Mouse (Mus musculus) naive thymus-derived CD4-positive, alpha-beta T cell, adult 2 months (primary cell): ENCODE data around the gene Fam98c.
A peak's percentile ranks its signal among the peaks of the same experiment; 100 is the strongest.
"Not testable (repeated sequence)": the region's sequence is repeated elsewhere in the genome, so short reads cannot be mapped to it uniquely, and the experiment has no call there.

Source experiments
- DNase-seq: peaks from one replicate; pipeline ENCODE4 v3.0.0-alpha.2; 2011; ENCODE audit warnings: low read depth

Fam98c gene

GRCm38 (mm10) chr7:29158264-29158663, 2.2 kb upstream of the Fam98c start:
- DNase-seq = no peak

DNA sequence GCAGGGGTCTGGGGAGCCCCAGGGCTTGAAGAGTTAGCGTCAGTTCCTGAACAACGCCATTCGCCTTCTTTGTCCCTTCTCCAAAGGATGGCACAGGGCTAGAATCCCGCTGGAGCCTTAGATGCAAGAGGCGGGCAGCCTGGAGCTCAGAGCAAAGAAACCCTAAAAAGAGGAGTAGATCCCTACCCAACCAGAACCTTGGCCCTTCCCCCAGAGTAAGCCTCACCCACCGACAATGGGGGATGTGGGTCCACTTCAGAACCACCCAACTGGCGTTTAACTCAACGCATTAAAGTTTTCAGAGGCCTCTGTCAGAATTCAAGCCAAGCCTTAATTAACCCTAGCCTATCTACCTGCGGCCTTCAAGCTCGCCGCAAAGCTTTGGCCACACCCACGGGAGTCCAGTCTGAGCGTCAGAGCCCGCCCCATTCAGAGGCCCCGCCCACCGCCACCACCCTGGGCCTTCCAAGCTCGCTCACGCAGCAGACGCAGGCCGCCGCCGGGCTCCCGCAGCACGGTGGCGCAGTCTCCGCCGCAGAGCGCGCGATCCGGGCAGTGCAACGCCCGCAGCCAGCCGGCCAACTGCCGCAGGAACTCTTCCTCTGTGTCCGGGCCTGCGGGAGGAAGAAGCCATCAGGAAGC, 717 bp downstream of the Fam98c start:
- DNase-seq = peak; percentile 85

- peak; percentile 50 for DNase-seq
Measured at GRCm38 (mm10) chr7:29154018-29154720, 1.9 kb downstream of the Fam98c start.

GRCm38 (mm10) chr7:29151486-29151885, 4.5 kb downstream of the Fam98c start:
- no peak for DNase-seq

DNA sequence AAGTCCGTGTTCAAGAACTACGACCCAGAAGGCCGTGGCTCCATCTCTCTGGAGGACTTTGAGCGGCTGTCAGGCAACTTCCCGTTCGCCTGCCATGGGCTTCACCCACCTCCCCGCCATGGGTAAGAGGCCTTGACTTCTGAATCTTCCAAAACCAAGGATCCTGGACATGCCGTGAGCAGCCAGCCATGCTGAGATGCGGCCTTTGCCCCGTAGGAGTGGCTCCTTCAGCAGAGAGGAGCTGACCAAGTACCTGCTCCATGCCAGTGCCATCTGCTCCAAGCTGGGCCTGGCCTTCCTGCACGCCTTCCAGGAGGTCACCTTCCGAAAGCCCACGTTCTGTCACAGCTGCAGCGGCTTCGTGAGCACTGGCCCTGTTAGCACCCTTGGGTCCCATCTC, 7.3 kb downstream of the Fam98c start:
- no peak for DNase-seq

DNA sequence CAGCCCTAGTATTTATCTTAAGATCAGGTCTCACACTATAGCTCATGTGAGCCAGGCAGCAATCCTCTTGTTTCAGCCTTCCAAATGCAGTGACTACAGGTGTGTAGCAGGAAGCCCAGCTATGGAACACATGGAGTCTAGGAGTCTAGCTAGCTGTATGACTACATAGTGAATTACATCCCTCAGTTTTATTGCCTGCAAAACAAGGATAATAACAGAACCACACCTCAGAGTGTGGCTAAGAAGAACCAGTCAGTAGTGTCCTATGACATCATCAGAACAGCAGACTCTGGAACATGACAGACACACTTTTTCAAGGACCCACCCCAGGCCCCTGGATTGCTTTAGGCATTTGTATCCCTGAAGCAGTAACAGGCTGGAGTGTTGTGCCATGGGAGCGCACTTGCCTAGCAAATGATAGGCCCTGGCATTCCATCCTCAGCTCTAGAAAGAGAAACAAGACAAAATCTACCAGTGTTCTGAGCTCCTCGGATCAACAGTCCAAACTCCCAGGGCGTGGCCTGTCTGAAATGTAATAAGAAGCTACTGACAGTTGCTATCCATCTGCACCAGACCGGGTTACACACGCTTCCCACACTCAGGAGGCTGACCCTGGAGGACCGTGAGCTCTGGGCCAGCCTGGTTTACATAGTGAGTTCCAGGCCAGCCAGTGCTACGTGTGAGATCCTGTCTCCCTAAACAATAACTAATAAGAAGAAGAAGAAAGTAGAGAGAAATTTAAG, 9.2 kb downstream of the Fam98c start:
- DNase-seq = no peak

DNA sequence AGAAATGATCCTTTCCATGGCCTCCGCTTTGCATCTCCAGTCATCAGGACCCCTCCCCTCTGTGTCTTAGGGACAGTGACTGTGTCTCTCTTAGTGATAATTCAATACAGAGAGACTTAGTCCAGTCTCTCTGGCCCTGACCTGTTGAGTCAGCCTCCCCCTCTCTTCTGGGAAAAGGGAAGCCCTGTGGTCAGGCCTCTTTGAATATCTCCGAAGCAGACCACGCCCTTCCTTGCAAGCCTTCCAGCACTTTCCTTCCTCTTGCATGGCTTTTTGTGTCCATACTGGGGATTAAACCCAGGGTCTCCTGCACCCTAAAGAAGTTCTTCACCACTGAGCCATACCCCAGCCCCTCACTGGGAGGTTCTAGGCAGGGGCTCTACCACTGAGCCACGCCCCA, 12.0 kb downstream of the Fam98c start:
- no peak for DNase-seq

DNA sequence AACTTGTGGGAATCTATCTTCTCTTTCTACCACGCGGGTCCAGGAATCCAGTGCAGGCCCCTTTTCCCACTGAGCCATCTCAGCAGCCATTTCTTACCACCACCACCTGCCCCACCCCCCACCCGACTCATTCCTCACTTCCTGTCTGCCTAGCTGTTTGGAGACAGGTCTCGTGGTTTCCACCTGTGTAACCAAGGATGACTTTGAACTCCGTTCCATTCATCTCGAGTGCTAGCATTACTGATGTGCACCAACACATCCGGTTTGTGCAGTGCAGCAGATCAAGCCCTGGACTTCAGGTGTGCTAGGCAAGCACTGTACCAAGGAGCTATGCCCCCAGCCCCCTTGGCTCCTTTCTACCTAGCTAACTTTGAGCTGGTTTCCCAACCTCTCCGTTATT, 14.6 kb downstream of the Fam98c start:
- DNase-seq = peak; percentile 89

DNA sequence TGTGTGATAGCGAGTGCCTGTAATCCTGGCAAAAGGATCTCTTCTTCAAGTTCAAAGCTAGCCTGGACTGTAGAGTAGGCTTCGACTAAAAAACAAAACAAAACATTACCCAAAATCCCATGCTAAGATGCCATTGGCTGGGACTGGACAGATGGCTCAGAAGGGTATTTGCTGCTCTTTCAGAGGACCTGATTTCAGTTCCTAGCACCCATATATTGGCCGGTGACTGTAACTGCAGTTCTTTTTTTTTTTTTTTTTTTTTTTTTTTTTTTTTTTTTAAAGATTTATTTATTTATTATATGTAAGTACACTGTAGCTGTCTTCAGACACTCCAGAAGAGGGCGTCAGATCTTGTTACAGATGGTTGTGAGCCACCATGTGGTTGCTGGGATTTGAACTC, 16.8 kb downstream of the Fam98c start:
- DNase-seq = not testable (repeated sequence)

GRCm38 (mm10) chr7:29137429-29137828, 18.6 kb downstream of the Fam98c start:
- no peak for DNase-seq

DNA sequence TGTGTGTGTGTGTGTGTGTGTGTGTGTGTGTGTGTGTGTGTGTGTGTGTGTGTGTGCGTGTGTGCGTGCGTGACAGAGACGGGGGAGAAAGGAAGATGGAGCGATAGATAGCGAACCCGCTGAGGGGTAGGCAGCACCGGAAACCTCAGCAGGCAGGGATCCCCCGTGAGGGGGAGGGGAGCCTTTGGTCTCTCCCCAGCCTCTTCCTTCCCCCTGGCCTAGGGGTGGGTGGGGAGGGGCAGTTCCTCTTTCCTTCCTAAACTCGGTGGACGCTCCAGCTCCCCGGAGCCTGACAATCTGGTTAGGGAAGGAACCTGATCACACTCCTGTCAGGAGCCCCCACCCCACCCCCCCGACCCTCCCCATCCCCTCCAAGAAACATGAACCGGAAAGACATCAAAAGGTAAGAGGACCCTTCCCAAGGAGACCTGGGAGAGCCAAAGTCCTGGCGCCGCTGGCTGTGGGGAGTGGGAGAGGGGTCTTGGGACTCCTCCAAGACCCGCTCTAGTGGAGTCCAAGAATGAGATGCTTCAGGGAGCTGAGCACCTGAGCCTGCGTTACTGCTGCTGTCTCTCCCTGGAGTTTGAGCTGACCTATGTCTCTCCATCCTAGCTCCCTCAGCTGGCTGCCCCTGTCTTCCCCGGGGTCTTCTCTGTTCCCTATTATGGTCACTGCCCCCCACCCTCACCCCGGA, 21.2 kb downstream of the Fam98c start, which contains the start of gene Rasgrp4:
Gene Rasgrp4, plus strand, starts transcription at position 159 of the 694 bp plus-strand sequence.
- DNase-seq = peak; percentile 88

- no peak for DNase-seq
Measured at GRCm38 (mm10) chr7:29134230-29134629, 21.8 kb downstream of the Fam98c start.

- peak; percentile 70 for DNase-seq
Measured at GRCm38 (mm10) chr7:29128725-29129124, 27.3 kb downstream of the Fam98c start.

DNA sequence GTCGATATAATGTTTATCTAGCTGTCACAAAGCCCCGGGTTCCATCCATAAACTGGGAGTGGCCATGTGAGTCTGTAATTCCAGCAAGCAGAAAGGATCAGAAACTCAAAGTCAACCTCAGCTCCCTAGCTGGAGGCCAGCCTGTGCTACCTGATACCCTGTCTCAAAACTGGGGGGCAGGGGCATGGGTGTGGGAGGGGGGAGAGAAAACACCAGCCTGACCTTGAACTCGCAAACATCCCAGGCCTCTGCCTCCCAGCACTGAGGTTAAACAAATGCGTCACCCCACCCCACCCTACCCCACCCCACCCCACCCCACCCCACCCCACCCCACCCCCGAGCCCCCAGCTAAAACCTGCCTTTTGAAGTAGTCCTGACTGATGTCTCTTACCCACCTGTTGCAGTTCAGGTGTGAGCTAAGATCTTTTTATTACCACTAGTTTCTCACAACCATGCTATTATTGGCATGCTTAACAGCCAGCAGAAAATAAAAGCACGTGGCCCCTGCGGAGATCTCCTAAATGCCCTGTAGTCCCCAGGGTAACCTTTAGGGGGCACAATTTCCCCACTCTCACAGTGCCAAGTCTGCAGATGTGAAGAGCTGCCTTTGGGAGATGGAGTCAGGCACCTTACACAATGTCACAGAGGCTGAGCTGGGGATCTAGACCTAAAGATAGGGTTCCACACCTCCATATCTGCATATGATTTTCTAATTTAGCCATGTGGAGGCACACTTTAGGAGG, 29.7 kb downstream of the Fam98c start:
- peak; percentile 92 for DNase-seq

DNA sequence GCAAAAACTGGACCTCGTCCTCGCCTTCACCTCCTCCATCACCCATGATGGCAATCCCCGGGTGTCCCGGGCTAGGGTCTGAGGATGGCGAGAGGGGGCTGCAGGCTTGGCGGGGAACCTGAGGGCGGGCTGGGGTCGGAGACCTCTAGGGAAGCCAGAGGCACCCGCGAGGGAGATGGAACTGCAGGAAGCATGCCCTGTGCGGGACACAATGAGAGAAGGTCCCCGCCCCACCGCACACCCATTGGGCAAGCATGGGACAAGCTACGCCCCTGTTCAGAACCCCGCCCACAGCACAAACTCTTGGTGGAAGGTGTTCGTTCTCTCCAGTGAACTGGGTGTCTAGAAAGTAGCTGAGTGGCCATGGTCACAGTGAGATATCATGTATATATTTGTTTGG, 31.1 kb downstream of the Fam98c start, which contains the start of gene Ryr1:
Gene Ryr1, minus strand, starts transcription at position 210 of the 400 bp plus-strand sequence.
- peak; percentile 52 for DNase-seq

- no peak for DNase-seq
Measured at GRCm38 (mm10) chr7:29123531-29124358, 32.3 kb downstream of the Fam98c start.

DNA sequence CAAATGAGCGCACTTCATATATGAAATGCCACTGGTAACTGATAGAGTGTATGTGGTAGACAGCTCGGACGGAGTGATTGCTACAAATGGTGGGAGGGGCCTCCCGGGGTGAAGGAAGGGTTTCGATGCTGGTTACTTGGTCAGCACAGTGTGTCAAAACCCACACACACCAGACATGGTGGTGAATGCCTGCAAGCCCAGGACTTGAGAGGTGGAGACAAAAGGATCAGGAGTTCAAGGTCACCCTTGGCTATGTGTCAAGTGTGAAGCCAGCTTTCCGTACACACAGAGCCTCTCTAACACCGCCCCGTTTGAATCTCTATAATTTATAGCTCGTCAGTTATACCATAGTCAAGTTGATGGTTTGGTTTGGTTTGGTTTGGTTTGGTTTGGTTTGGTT, 33.2 kb downstream of the Fam98c start:
- DNase-seq = no peak

GRCm38 (mm10) chr7:29119526-29119925, 36.5 kb downstream of the Fam98c start:
- no peak for DNase-seq

DNA sequence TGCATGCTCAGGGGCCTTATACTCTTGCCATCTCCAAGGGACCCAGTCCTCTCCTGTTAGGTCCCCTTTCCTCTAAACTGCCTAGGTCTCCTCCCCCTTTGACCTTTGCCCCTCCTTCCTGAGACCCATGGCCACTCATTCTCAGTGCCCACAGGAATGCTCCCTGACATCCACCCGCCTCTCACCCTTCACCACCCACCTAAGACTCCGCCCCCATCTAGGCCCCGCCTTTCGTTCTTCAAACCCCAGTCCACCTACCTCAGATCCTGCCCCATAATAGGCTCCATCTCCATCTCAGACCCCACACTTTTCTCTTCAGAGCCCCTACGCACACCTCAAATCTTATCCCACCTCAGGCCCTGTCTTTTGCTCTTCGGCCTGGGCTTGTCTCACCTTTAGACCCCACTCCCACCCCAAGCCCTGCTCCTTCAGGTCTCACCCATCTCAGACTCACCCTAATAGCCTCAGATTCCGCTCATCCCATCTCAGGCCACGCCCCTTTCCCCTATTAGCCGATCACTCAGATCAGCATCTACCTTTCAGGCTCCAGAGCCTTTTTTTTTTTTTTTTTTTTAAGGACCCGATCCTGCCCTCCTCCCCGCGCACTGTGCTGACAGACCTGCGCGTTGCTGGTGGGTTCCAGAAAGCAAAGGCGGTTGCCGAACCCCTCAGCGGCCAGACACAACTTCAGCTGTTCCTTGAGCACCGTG, 37.7 kb downstream of the Fam98c start:
- no peak for DNase-seq
